Mouse (Mus musculus): ENCODE measurements around the gene Spout1. TPM values are rescaled to one million over a fixed set of nuclear protein-coding genes. Genes with fewer than 3 reads are reported as not detected.
"Not testable (repeated sequence)": the region's sequence is repeated elsewhere in the genome, so short reads cannot be mapped to it uniquely, and the experiment has no call there.

The Spout1 gene
- total and polyA plus RNA-seq, 2 experiments from 2014 or later: 13.6 to 16.3 TPM

- no peak overlapping the region for H3K27ac ChIP-seq (ENCODE audit: low read depth)
- no peaks in the 10 kb centered on the region for H3K27me3 ChIP-seq (ENCODE audit: control insufficient read depth, insufficient read depth, low read length)
- no peak overlapping the region for H3K4me2 ChIP-seq (ENCODE audit: low read depth, low read length)
- H3K36me3 ChIP-seq (replicated peaks; ENCODE audit: control insufficient read depth, insufficient read depth, low read length): peaks cover 89% of the 10 kb centered on the region
- H3K4me1 ChIP-seq (ENCODE audit: control insufficient read depth, insufficient read depth): no peaks in the 10 kb centered on the region
- no peak overlapping the region for H3K4me3 ChIP-seq (ENCODE audit: low read depth, low read length)
- H3K9me3 ChIP-seq (replicated peaks; ENCODE audit: control insufficient read depth, low read length): no peaks in the 10 kb centered on the region
- DNase-seq (ENCODE audit: low spot score) (no peak), ATAC-seq (ENCODE audit: insufficient read depth, low read depth) (no peak)
- TF ChIP-seq CTCF (IDR thresholded peaks at IDR 0.05; ENCODE audit: low read depth) (no peak), EP300 (IDR thresholded peaks at IDR 0.05; ENCODE audit: low read depth) (no peak)
- H3K9ac ChIP-seq (replicated peaks; ENCODE audit: low read depth, low read length): no peak overlapping the region
- WGBS: 83% methylated on average over 4 of the region's 4 CpGs
Observed at GRCm38 (mm10) chr2:30147466-30147865, 30.8 kb downstream of the Spout1 start.

GRCm38 (mm10) chr2:30144436-30144835 is 33.8 kb downstream of the Spout1 start:
- Histone ChIP-seq H3K4me1 (ENCODE audit: control insufficient read depth, insufficient read depth) (no peaks in the 10 kb centered on the region), H3K27me3 (ENCODE audit: control insufficient read depth, insufficient read depth, low read length) (no peaks in the 10 kb centered on the region), H3K36me3 (replicated peaks; ENCODE audit: control insufficient read depth, insufficient read depth, low read length) (peaks cover 89% of the 10 kb centered on the region), H3K4me2 (ENCODE audit: low read depth, low read length) (no peak overlapping the region), H3K27ac (ENCODE audit: low read depth) (no peak overlapping the region), H3K9ac (replicated peaks; ENCODE audit: low read depth, low read length) (no peak overlapping the region), H3K9me3 (replicated peaks; ENCODE audit: control insufficient read depth, low read length) (no peaks in the 10 kb centered on the region), H3K4me3 (ENCODE audit: low read depth, low read length) (no peak overlapping the region)
- DNase-seq (ENCODE audit: low spot score) (no peak), ATAC-seq (ENCODE audit: insufficient read depth, low read depth) (no peak)
- 97% methylated on average over 4 of the region's 4 CpGs for WGBS
- TF ChIP-seq EP300 (IDR thresholded peaks at IDR 0.05; ENCODE audit: low read depth): no peak
- TF ChIP-seq CTCF (IDR thresholded peaks at IDR 0.05; ENCODE audit: low read depth): no peak

- H3K9ac ChIP-seq (replicated peaks; ENCODE audit: low read depth, low read length); H3K9me3 ChIP-seq (replicated peaks; ENCODE audit: control insufficient read depth, low read length); H3K4me1 ChIP-seq (ENCODE audit: control insufficient read depth, insufficient read depth); H3K27ac ChIP-seq (ENCODE audit: low read depth); H3K4me3 ChIP-seq (ENCODE audit: low read depth, low read length); H3K4me2 ChIP-seq (ENCODE audit: low read depth, low read length); H3K27me3 ChIP-seq (ENCODE audit: control insufficient read depth, insufficient read depth, low read length); ATAC-seq (ENCODE audit: insufficient read depth, low read depth); DNase-seq (ENCODE audit: low spot score): not testable (repeated sequence)
- 74% methylated on average over 4 of the region's 4 CpGs for WGBS
- H3K36me3 ChIP-seq (replicated peaks; ENCODE audit: control insufficient read depth, insufficient read depth, low read length): peaks cover 67% of the 10 kb centered on the region
Observed at GRCm38 (mm10) chr2:30140021-30140420, 38.2 kb downstream of the Spout1 start.

- WGBS: 90% methylated on average over 10 of the region's 10 CpGs
- Histone ChIP-seq H3K9me3 (replicated peaks; ENCODE audit: control insufficient read depth, low read length) (no peaks in the 10 kb centered on the region), H3K27ac (ENCODE audit: low read depth) (no peak overlapping the region), H3K27me3 (ENCODE audit: control insufficient read depth, insufficient read depth, low read length) (no peaks in the 10 kb centered on the region), H3K9ac (replicated peaks; ENCODE audit: low read depth, low read length) (no peak overlapping the region), H3K4me3 (ENCODE audit: low read depth, low read length) (no peak overlapping the region), H3K4me2 (ENCODE audit: low read depth, low read length) (no peak overlapping the region), H3K4me1 (ENCODE audit: control insufficient read depth, insufficient read depth) (peaks cover 20% of the 10 kb centered on the region), H3K36me3 (replicated peaks; ENCODE audit: control insufficient read depth, insufficient read depth, low read length) (peaks cover 33% of the 10 kb centered on the region)
- no peak for DNase-seq (ENCODE audit: low spot score)
- ATAC-seq (ENCODE audit: insufficient read depth, low read depth): no peak
- TF ChIP-seq CTCF (IDR thresholded peaks at IDR 0.05; ENCODE audit: low read depth) (no peak), EP300 (IDR thresholded peaks at IDR 0.05; ENCODE audit: low read depth) (no peak)
Observed at GRCm38 (mm10) chr2:30136458-30136857, 41.8 kb downstream of the Spout1 start.

GRCm38 (mm10) chr2:30134928-30135620 is 43.2 kb downstream of the Spout1 start:
- Histone ChIP-seq H3K4me2 (ENCODE audit: low read depth, low read length) (peak overlapping the region; percentile 95), H3K27ac (ENCODE audit: low read depth) (peak overlapping the region; percentile 83; the same call in 1 of the 2 replicates), H3K9ac (replicated peaks; ENCODE audit: low read depth, low read length) (peak overlapping the region; percentile 79; the same call in 1 of the 2 replicates), H3K4me3 (ENCODE audit: low read depth, low read length) (peak overlapping the region; percentile 86), H3K4me1 (ENCODE audit: control insufficient read depth, insufficient read depth) (peaks cover 20% of the 10 kb centered on the region), H3K36me3 (replicated peaks; ENCODE audit: control insufficient read depth, insufficient read depth, low read length) (peaks cover 20% of the 10 kb centered on the region), H3K27me3 (ENCODE audit: control insufficient read depth, insufficient read depth, low read length) (no peaks in the 10 kb centered on the region), H3K9me3 (replicated peaks; ENCODE audit: control insufficient read depth, low read length) (no peaks in the 10 kb centered on the region)
- DNase-seq (ENCODE audit: low spot score) (no peak), ATAC-seq (ENCODE audit: insufficient read depth, low read depth) (no peak)
- no peak for TF ChIP-seq EP300 (IDR thresholded peaks at IDR 0.05; ENCODE audit: low read depth)
- TF ChIP-seq CTCF (IDR thresholded peaks at IDR 0.05; ENCODE audit: low read depth): no peak
- 56% methylated on average over 10 of the region's 10 CpGs for WGBS

- DNase-seq (ENCODE audit: low spot score): no peak
- WGBS: 18% methylated on average over 6 of the region's 6 CpGs
Observed at GRCm38 (mm10) chr2:30134378-30134711, 43.9 kb downstream of the Spout1 start.

More at GRCm38 (mm10) chr2:30134378-30134711, 43.9 kb downstream of the Spout1 start:
- Histone ChIP-seq H3K36me3 (replicated peaks; ENCODE audit: control insufficient read depth, insufficient read depth, low read length) (peaks cover 16% of the 10 kb centered on the region), H3K27me3 (ENCODE audit: control insufficient read depth, insufficient read depth, low read length) (no peaks in the 10 kb centered on the region), H3K9me3 (replicated peaks; ENCODE audit: control insufficient read depth, low read length) (no peaks in the 10 kb centered on the region), H3K4me2 (ENCODE audit: low read depth, low read length) (peak overlapping the region; percentile 95), H3K4me1 (ENCODE audit: control insufficient read depth, insufficient read depth) (peaks cover 20% of the 10 kb centered on the region), H3K27ac (ENCODE audit: low read depth) (peak overlapping the region; percentile 83), H3K4me3 (ENCODE audit: low read depth, low read length) (peak overlapping the region; percentile 86), H3K9ac (replicated peaks; ENCODE audit: low read depth, low read length) (peak overlapping the region; percentile 79)
- ATAC-seq (ENCODE audit: insufficient read depth, low read depth): no peak
- TF ChIP-seq EP300 (IDR thresholded peaks at IDR 0.05; ENCODE audit: low read depth) (no peak), CTCF (IDR thresholded peaks at IDR 0.05; ENCODE audit: low read depth) (no peak)
